Mouse (Mus musculus) forebrain, embryonic 14.5 days (tissue): Measurements from ENCODE around the gene Kndc1. TPM values are rescaled to one million over a fixed set of nuclear protein-coding genes. Genes with fewer than 3 reads are reported as not detected.

ENCODE experiments used
- ATAC-seq: fragments of 200-750 bp; cut with Nextera tagmentation; 2 replicates; pipeline ENCODE4 v1.8.0; 2017; ENCODE audit warnings: mild to moderate bottlenecking, moderate library complexity
- DNase-seq: peaks from one replicate; pipeline ENCODE4 v3.0.0-alpha.2; 2015; ENCODE audit warnings: low spot score
- H3K27ac ChIP-seq: fragments of 300-500 bp; sonication (generic); 2 replicates; pipeline ENCODE4 v1.5.1; 2014; ENCODE audit warnings: low read depth, mild to moderate bottlenecking, control low read depth, low read length, moderate library complexity
- H3K27me3 ChIP-seq: fragments of 300-500 bp; sonication (generic); replicated peaks from 2 replicates; pipeline ENCODE4 v1.6.1; 2014; ENCODE audit warnings: low read length, control low read depth, mixed read lengths; ENCODE audit not compliant: control insufficient read depth, insufficient read depth
- H3K36me3 ChIP-seq: fragments of 300-500 bp; sonication (generic); 2 replicates; pipeline ENCODE4 v1.6.1; 2014; ENCODE audit warnings: low read length, control low read depth; ENCODE audit not compliant: control insufficient read depth, insufficient read depth
- H3K4me1 ChIP-seq: fragments of 300-500 bp; sonication (generic); 2 replicates; pipeline ENCODE4 v1.6.1; 2014; ENCODE audit warnings: antibody characterized with exemption, low read length, control low read depth; ENCODE audit not compliant: control insufficient read depth, insufficient read depth
- H3K4me2 ChIP-seq: fragments of 300-500 bp; sonication (generic); 2 replicates; pipeline ENCODE4 v1.6.1; 2014; ENCODE audit warnings: mild to moderate bottlenecking, control low read depth, low read length
- H3K4me3 ChIP-seq: fragments of 300-500 bp; sonication (generic); 2 replicates; pipeline ENCODE4 v1.5.1; 2014; ENCODE audit warnings: low read depth, low read length, control low read depth
- H3K9ac ChIP-seq: fragments of 300-500 bp; sonication (generic); 2 replicates; pipeline ENCODE4 v1.6.1; 2014; ENCODE audit warnings: mild to moderate bottlenecking, low read length, control low read depth, moderate library complexity
- H3K9me3 ChIP-seq: fragments of 300-500 bp; sonication (generic); replicated peaks from 2 replicates; pipeline ENCODE4 v1.6.1; 2016; ENCODE audit warnings: low read length, control low read depth, mixed read lengths; ENCODE audit not compliant: control insufficient read depth
- WGBS: fragments of 180-500 bp; shearing (Covaris S2); extraction: QIAGEN DNeasy Blood & Tissue Kit; methylation state at CpG from one replicate; pipeline ENCODE4 v1.1.7; 2014; 5-methylcytosine and 5-hydroxymethylcytosine counted together
- microRNA counts: library from miRNA; unstranded; fragments of <30 nt; microRNA quantifications from one replicate; lab custom pipeline; 2016
- microRNA-seq: library from miRNA; unstranded; fragments of <30 nt; microRNA quantifications from one replicate; pipeline ENCODE4, GENCODE M21; 2016
- polyA plus RNA-seq: library from polyadenylated mRNA; unstranded; fragments of >200 nt; fragmentation: Nextera tagmentation; extraction: Ambion mirVana; gene quantifications from 2 replicates; pipeline ENCODE4 v1.2.1, GENCODE M21; 2014

Kndc1 gene
- polyA plus RNA-seq, 1 experiment from 2014 or later = 7.0 TPM

GRCm38 (mm10) chr7:139979011-139979719 lies 84.7 kb downstream of the Kndc1 start:
- 45% methylated on average over 13 of the region's 13 CpGs for WGBS
- peak; percentile 1 for DNase-seq
- H3K27me3 ChIP-seq = no peaks in the 10 kb centered on the region

GRCm38 (mm10) chr7:139980778-139981177 lies 86.3 kb downstream of the Kndc1 start:
- Histone ChIP-seq H3K9me3 (no peaks in the 10 kb centered on the region), H3K4me1 (0 out of 2 replicates have a peak, but pooled peaks cover 2% of the 10 kb centered on the region), H3K27me3 (no peaks in the 10 kb centered on the region), H3K36me3 (0 out of 2 replicates have a peak, but pooled peaks cover 8% of the 10 kb centered on the region), H3K4me2 (no peak overlapping the region), H3K9ac (no peak overlapping the region), H3K27ac (no peak overlapping the region), H3K4me3 (no peak overlapping the region)
- ATAC-seq (no peak), DNase-seq (no peak)
- WGBS = 68% methylated on average over 3 of the region's 3 CpGs

More at GRCm38 (mm10) chr7:139979011-139979719, 84.7 kb downstream of the Kndc1 start:
- H3K27ac ChIP-seq = no peak overlapping the region
- H3K4me1 ChIP-seq = 0 out of 2 replicates have a peak, but pooled peaks cover 2% of the 10 kb centered on the region
- H3K9me3 ChIP-seq = no peaks in the 10 kb centered on the region
- peak; percentile 59 for ATAC-seq
- peak overlapping the region; percentile 42 for H3K4me3 ChIP-seq
- peak overlapping the region; percentile 63; the same call in 1 of the 2 replicates for H3K9ac ChIP-seq
- 0 out of 2 replicates have a peak, but pooled peaks cover 8% of the 10 kb centered on the region for H3K36me3 ChIP-seq
- H3K4me2 ChIP-seq = peak overlapping the region; percentile 68

GRCm38 (mm10) chr7:139982058-139982457 lies 87.6 kb downstream of the Kndc1 start:
- Histone ChIP-seq H3K4me1 (0 out of 2 replicates have a peak, but pooled peaks cover 2% of the 10 kb centered on the region), H3K4me2 (no peak overlapping the region), H3K9me3 (no peaks in the 10 kb centered on the region), H3K36me3 (peaks cover 19% of the 10 kb centered on the region), H3K27me3 (no peaks in the 10 kb centered on the region), H3K27ac (no peak overlapping the region), H3K9ac (no peak overlapping the region), H3K4me3 (no peak overlapping the region)
- WGBS = 82% methylated on average over 10 of the region's 11 CpGs
- no peak for ATAC-seq
- no peak for DNase-seq

- 88% methylated on average over 11 of the region's 11 CpGs for WGBS
- Histone ChIP-seq H3K4me1 (no peaks in the 10 kb centered on the region), H3K9me3 (no peaks in the 10 kb centered on the region), H3K27me3 (no peaks in the 10 kb centered on the region), H3K27ac (no peak overlapping the region), H3K4me3 (no peak overlapping the region), H3K9ac (no peak overlapping the region), H3K4me2 (no peak overlapping the region), H3K36me3 (peaks cover 19% of the 10 kb centered on the region)
- DNase-seq (no peak), ATAC-seq (no peak)
Measured at GRCm38 (mm10) chr7:139984505-139984904, 90.0 kb downstream of the Kndc1 start.

DNA sequence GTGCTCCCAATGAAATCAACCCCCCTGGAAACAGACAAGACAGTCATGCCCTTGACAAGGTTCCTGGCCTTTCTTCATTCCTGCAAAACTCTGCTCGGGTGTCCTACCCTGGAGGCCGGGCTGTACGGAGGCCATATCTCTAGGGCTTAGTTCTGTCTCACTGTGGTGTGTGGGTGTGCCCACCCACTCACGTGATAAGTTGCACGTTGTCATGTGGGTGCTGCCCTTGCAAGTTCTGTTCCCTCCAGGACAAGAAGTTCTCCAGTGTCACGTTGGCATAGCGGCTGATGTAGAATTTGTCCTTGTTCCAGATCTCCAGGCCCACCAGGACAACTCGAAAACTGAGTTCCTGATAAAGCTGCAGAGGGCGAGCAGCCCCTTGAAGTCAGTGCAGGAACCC lies 93.8 kb downstream of the Kndc1 start:
- no peak for ATAC-seq

GRCm38 (mm10) chr7:139990864-139991394 lies 96.4 kb downstream of the Kndc1 start:
- no peaks in the 10 kb centered on the region for H3K4me1 ChIP-seq
- H3K9ac ChIP-seq = no peak overlapping the region
- H3K9me3 ChIP-seq = no peaks in the 10 kb centered on the region
- no peak overlapping the region for H3K4me2 ChIP-seq
- peaks cover 21% of the 10 kb centered on the region for H3K36me3 ChIP-seq
- no peak for DNase-seq
- H3K4me3 ChIP-seq = no peak overlapping the region
- no peak for ATAC-seq
- 57% methylated on average over 8 of the region's 8 CpGs for WGBS
- H3K27ac ChIP-seq = no peak overlapping the region
- H3K27me3 ChIP-seq = no peaks in the 10 kb centered on the region

More for the DNA sequence above, 93.8 kb downstream of the Kndc1 start:
- Histone ChIP-seq H3K4me2 (no peak overlapping the region), H3K9ac (no peak overlapping the region), H3K36me3 (peaks cover 17% of the 10 kb centered on the region), H3K4me3 (no peak overlapping the region), H3K27me3 (no peaks in the 10 kb centered on the region), H3K4me1 (no peaks in the 10 kb centered on the region), H3K27ac (no peak overlapping the region), H3K9me3 (no peaks in the 10 kb centered on the region)
- WGBS = 91% methylated on average over 9 of the region's 9 CpGs
- no peak for DNase-seq

MicroRNAs within 50 kb of the gene (microRNA counts, 519-probe panel; counts per million panel counts)
- not detected for microRNA mmu-miR-202-3p (lab: Ali Mortazavi, UCI)
- microRNA mmu-miR-202-5p (lab: Ali Mortazavi, UCI) = not detected

Small RNAs within 50 kb of the gene (microRNA-seq; reads per million reads assigned to microRNA genes)
- not detected for gene Mir202
- 0.79 reads per million for gene Mir7062
- not detected for gene mmu-mir-7686

Other genes starting within 250 kb of the Kndc1 start
- 1.1 and 1.2 TPM in 2 replicates for gene Cfap46, start 210.9 kb upstream of the Kndc1 start, polyA plus RNA-seq
- gene Adgra1, start 60.5 kb upstream of the Kndc1 start, polyA plus RNA-seq = 7.4 and 8.1 TPM in 2 replicates
- gene Utf1, start 49.1 kb downstream of the Kndc1 start, polyA plus RNA-seq = not detected in 2 replicates
- 0.51 and 0.86 TPM in 2 replicates for gene 6430531B16Rik, start 84.1 kb downstream of the Kndc1 start, polyA plus RNA-seq
- gene Adam8, start 97.9 kb downstream of the Kndc1 start, polyA plus RNA-seq = 1.3 and 2.1 TPM in 2 replicates
- gene Zfp511, start 141.7 kb downstream of the Kndc1 start, polyA plus RNA-seq = 52.5 and 53.6 TPM in 2 replicates
- gene Tubgcp2, start 142.0 kb downstream of the Kndc1 start, polyA plus RNA-seq = 64.3 and 67.7 TPM in 2 replicates
- gene Msx3, start 154.4 kb downstream of the Kndc1 start, polyA plus RNA-seq = 0.93 and 1.2 TPM in 2 replicates
- 114 and 141 TPM in 2 replicates for gene Caly, start 187.9 kb downstream of the Kndc1 start, polyA plus RNA-seq
- not detected in 2 replicates for gene Prap1, start 198.7 kb downstream of the Kndc1 start, polyA plus RNA-seq
- gene Fuom, start 207.7 kb downstream of the Kndc1 start, polyA plus RNA-seq = 19.7 and 23.9 TPM in 2 replicates
- 7.2 and 8.8 TPM in 2 replicates for gene Paox, start 221.1 kb downstream of the Kndc1 start, polyA plus RNA-seq
- 138 and 154 TPM in 2 replicates for gene Echs1, start 221.8 kb downstream of the Kndc1 start, polyA plus RNA-seq
- 40.7 and 42.9 TPM in 2 replicates for gene Mtg1, start 242.9 kb downstream of the Kndc1 start, polyA plus RNA-seq